Mouse (Mus musculus): Measurements from ENCODE around the gene Dkc1.
"Not testable (repeated sequence)": the region's sequence is repeated elsewhere in the genome, so short reads cannot be mapped to it uniquely, and the experiment has no call there.

Gene Dkc1

GRCm38 (mm10) chrX:75138182-75138581 is 42.5 kb downstream of the Dkc1 start:
- in situ Hi-C loops (cut with MboI, MseI): no loop called here

- in situ Hi-C loops (cut with MboI, MseI): not testable (repeated sequence)
Observed at GRCm38 (mm10) chrX:75143124-75143555, 47.5 kb downstream of the Dkc1 start.

GRCm38 (mm10) chrX:75148414-75148813 is 52.8 kb downstream of the Dkc1 start:
- in situ Hi-C loops (cut with MboI, MseI): no loop called here

GRCm38 (mm10) chrX:75150304-75150703 is 54.6 kb downstream of the Dkc1 start:
- in situ Hi-C loops (cut with MboI, MseI): no loop called here

GRCm38 (mm10) chrX:75152249-75152648 is 56.6 kb downstream of the Dkc1 start:
- in situ Hi-C loops (cut with MboI, MseI): no loop called here

- in situ Hi-C loops (cut with MboI, MseI): no loop called here
Observed at GRCm38 (mm10) chrX:75155576-75156243, 60.1 kb downstream of the Dkc1 start.
